ENCODE assay signal across 18 mouse cellular contexts in genomic region chr14:27139968-27140367, GRCm38 (mm10).
"Had no signal": no experiment of that assay in that cellular context is flagged by ENCODE, and none has a peak within 500 bp of the region (broad histone marks: within the 10 kb centered on the region; RNA-seq: fewer than 3 reads in every experiment).

No protein-coding gene starts in this region.

- H3K27me3 ChIP-seq: kidney, embryonic 15.5 days; midbrain, embryonic 12.5 days; midbrain, embryonic 15.5 days; neural tube, embryonic 12.5 days; neural tube, embryonic 15.5 days had no signal

- H3K4me1 ChIP-seq: midbrain, embryonic 12.5 days; midbrain, embryonic 15.5 days; neural tube, embryonic 12.5 days had no signal

- H3K4me3 ChIP-seq: kidney, embryonic 15.5 days; left cerebral cortex, adult 2 months; midbrain, embryonic 12.5 days; midbrain, embryonic 15.5 days; neural tube, embryonic 12.5 days; neural tube, embryonic 15.5 days had no signal

- H3K27ac ChIP-seq: kidney, embryonic 15.5 days; left cerebral cortex, adult 2 months; liver, embryonic 14.5 days; macrophage; midbrain, embryonic 12.5 days; midbrain, embryonic 15.5 days; neural tube, embryonic 12.5 days; neural tube, embryonic 15.5 days had no signal

- H3K36me3 ChIP-seq: kidney, embryonic 15.5 days; midbrain, embryonic 12.5 days; midbrain, embryonic 15.5 days; neural tube, embryonic 12.5 days; neural tube, embryonic 15.5 days had no signal

- H3K4me2 ChIP-seq: kidney, embryonic 15.5 days; lung, embryonic 14.5 days; midbrain, embryonic 12.5 days; midbrain, embryonic 15.5 days; neural tube, embryonic 12.5 days; neural tube, embryonic 15.5 days had no signal

- DNase-seq: kidney, adult 11 months; kidney, adult 8-10 months; kidney, postnatal 10 days; kidney, postnatal 36 days; layer of hippocampus, postnatal 36 days; liver, postnatal 0 days; lung, embryonic 14.5 days; thymus, adult 18-20 months; thymus, postnatal 36 days had no signal

- H3K9ac ChIP-seq: kidney, embryonic 15.5 days; liver, embryonic 14.5 days; liver, postnatal 0 days; lung, embryonic 14.5 days; midbrain, embryonic 12.5 days; midbrain, embryonic 15.5 days; neural tube, embryonic 12.5 days; neural tube, embryonic 15.5 days had no signal

- H3K9me3 ChIP-seq: kidney, embryonic 15.5 days; midbrain, embryonic 12.5 days; midbrain, embryonic 15.5 days; neural tube, embryonic 12.5 days; neural tube, embryonic 15.5 days had no signal

- ATAC-seq: liver, postnatal 0 days; lung, postnatal 0 days; midbrain, embryonic 15.5 days had no signal
